Comparison of ENCODE assay signal across 7 mouse cellular contexts in the genomic region with DNA sequence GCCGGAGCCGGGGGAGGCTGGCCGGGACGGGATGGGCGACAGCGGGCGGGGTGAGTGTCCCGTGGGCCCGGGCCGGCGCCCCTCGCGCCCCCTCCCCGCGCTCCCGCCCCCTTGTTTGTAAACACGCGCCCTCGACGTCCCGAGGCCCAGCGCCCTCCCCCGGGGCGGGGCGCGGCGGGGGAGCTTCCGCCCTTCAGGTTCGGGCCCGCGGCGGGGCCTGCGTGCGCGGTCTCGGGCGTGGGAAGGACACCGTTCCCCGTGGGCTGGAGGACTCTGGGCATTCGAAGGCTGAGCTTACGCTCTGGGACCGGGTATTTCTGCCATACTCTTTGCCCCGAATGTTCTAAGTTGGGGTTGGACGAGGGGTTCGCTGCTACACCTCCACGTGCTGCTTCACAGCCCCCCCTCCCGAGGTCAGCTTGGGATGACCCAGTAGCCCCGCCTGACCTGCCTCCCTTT. TPM values are rescaled to one million over a fixed set of nuclear protein-coding genes. Genes with fewer than 3 reads are reported as not detected.
DNase-seq lines count a peak whose midpoint lies in the region; ATAC-seq lines count a peak whose summit lies in the region.

No protein-coding gene starts in this region.

- ATAC-seq in CD4-positive, CD25-positive, alpha-beta regulatory T cell, adult 4 months, result peak; percentile 11
- no peak for ATAC-seq in embryonic facial prominence, embryonic 11.5 days (replicated peaks; ENCODE audit: insufficient number of reproducible peaks, low FRiP score, low TSS enrichment, low read depth)
- ATAC-seq in hindbrain, embryonic 14.5 days (ENCODE audit: low FRiP score), result no peak; the same call in 1 of the 2 replicates
- peak; percentile 26 for ATAC-seq in liver, embryonic 13.5 days (ENCODE audit: low read depth)

- under 1% methylated on average over 39 of the region's 48 CpGs for WGBS in embryonic facial prominence, embryonic 11.5 days
- WGBS in hindbrain, embryonic 14.5 days, result under 1% methylated on average over 43 of the region's 48 CpGs
- WGBS in liver, embryonic 13.5 days (ENCODE audit: insufficient replicate concordance), result under 1% methylated on average over 31 of the region's 48 CpGs

- peak overlapping the region; percentile 87 for H3K4me2 ChIP-seq in embryonic facial prominence, embryonic 11.5 days (ENCODE audit: low read depth, low read length)
- H3K4me2 ChIP-seq in hindbrain, embryonic 14.5 days (replicated peaks), result peak overlapping the region; percentile 80
- H3K4me2 ChIP-seq in liver, embryonic 13.5 days, result peak overlapping the region; percentile 96

- no peaks in the 10 kb centered on the region for H3K9me3 ChIP-seq in embryonic facial prominence, embryonic 11.5 days (replicated peaks; ENCODE audit: control insufficient read depth, low read length)
- H3K9me3 ChIP-seq in hindbrain, embryonic 14.5 days (ENCODE audit: control insufficient read depth, low read length), result no peaks in the 10 kb centered on the region
- H3K9me3 ChIP-seq in liver, embryonic 13.5 days (replicated peaks), result no peaks in the 10 kb centered on the region

- peaks cover 11% of the 10 kb centered on the region for H3K36me3 ChIP-seq in embryonic facial prominence, embryonic 11.5 days (replicated peaks; ENCODE audit: control insufficient read depth, insufficient read depth, low read depth, low read length)
- peaks cover 57% of the 10 kb centered on the region for H3K36me3 ChIP-seq in hindbrain, embryonic 14.5 days (replicated peaks; ENCODE audit: control insufficient read depth, insufficient read depth)
- peaks cover 57% of the 10 kb centered on the region for H3K36me3 ChIP-seq in liver, embryonic 13.5 days

- H3K4me1 ChIP-seq in embryonic facial prominence, embryonic 11.5 days (ENCODE audit: control insufficient read depth, insufficient read depth, low read length), result peaks cover 13% of the 10 kb centered on the region; the same call in 1 of the 2 replicates
- H3K4me1 ChIP-seq in hindbrain, embryonic 14.5 days (replicated peaks; ENCODE audit: control insufficient read depth, insufficient read depth, low read length), result peaks cover 41% of the 10 kb centered on the region
- peaks cover 62% of the 10 kb centered on the region for H3K4me1 ChIP-seq in liver, embryonic 13.5 days (replicated peaks)

- peak; percentile 86 for DNase-seq in A20 (ENCODE audit: low read depth, low spot score)
- DNase-seq in embryonic facial prominence, embryonic 11.5 days (ENCODE audit: low spot score), result peak; percentile 55
- peak; percentile 41 for DNase-seq in hindbrain, embryonic 14.5 days (ENCODE audit: low spot score)
- peak; percentile 63 for DNase-seq in liver, embryonic 13.5 days
- peak; percentile 66 to 70 for DNase-seq in natural killer cell, adult 2 months (ENCODE audit: low spot score in 2 of 2)
- DNase-seq in yolk sac, embryonic 10.5 days (ENCODE audit: low spot score), result peak; percentile 85

- peak overlapping the region; percentile 93 for H3K9ac ChIP-seq in embryonic facial prominence, embryonic 11.5 days (replicated peaks; ENCODE audit: low read length)
- H3K9ac ChIP-seq in hindbrain, embryonic 14.5 days, result peak overlapping the region; percentile 95
- peak overlapping the region; percentile 93 for H3K9ac ChIP-seq in liver, embryonic 13.5 days

- H3K4me3 ChIP-seq in embryonic facial prominence, embryonic 11.5 days (ENCODE audit: low read depth, low read length), result peak overlapping the region; percentile 93
- peak overlapping the region; percentile 90 for H3K4me3 ChIP-seq in hindbrain, embryonic 14.5 days (replicated peaks; ENCODE audit: low read length)
- H3K4me3 ChIP-seq in liver, embryonic 13.5 days (replicated peaks), result peak overlapping the region; percentile 94

- no peaks in the 10 kb centered on the region for H3K27me3 ChIP-seq in embryonic facial prominence, embryonic 11.5 days (ENCODE audit: control insufficient read depth, insufficient read depth, low read length)
- H3K27me3 ChIP-seq in hindbrain, embryonic 14.5 days (ENCODE audit: control insufficient read depth, insufficient read depth, low read length), result no peaks in the 10 kb centered on the region
- H3K27me3 ChIP-seq in liver, embryonic 13.5 days, result no peaks in the 10 kb centered on the region

- peak overlapping the region; percentile 91 for H3K27ac ChIP-seq in embryonic facial prominence, embryonic 11.5 days (replicated peaks; ENCODE audit: low read depth, low read length)
- peak overlapping the region; percentile 99 for H3K27ac ChIP-seq in hindbrain, embryonic 14.5 days
- peak overlapping the region; percentile 92 for H3K27ac ChIP-seq in liver, embryonic 13.5 days

RNA-seq across cellular contexts. Expression of a gene that starts 0.6 kb away (rescaled TPM):
- polyA plus RNA-seq in CD4-positive, CD25-positive, alpha-beta regulatory T cell, adult 4 months (2017; shearing (Covaris generic)), result 10 to 100 TPM; 11.2 to 12.5 TPM
- polyA plus RNA-seq in embryonic facial prominence, embryonic 11.5 days (2014; fragmentation: Nextera tagmentation; extraction: Ambion mirVana), result 14.9 and 15.8 TPM in 2 replicates
- polyA plus RNA-seq in hindbrain, embryonic 14.5 days (2014; fragmentation: Nextera tagmentation; extraction: Ambion mirVana), result 32.2 and 34.5 TPM in 2 replicates
- 18.2 and 18.6 TPM in 2 replicates for polyA plus RNA-seq in liver, embryonic 13.5 days (2015; fragmentation: Nextera tagmentation; extraction: Ambion mirVana)

RNA-seq across cellular contexts. Expression of a gene that starts 0.7 kb away (rescaled TPM):
- polyA plus RNA-seq in CD4-positive, CD25-positive, alpha-beta regulatory T cell, adult 4 months (2017; shearing (Covaris generic)), result 10 to 100 TPM; 53.0 to 92.6 TPM
- polyA plus RNA-seq in embryonic facial prominence, embryonic 11.5 days (2014; fragmentation: Nextera tagmentation; extraction: Ambion mirVana), result 72.1 and 78.3 TPM in 2 replicates
- polyA plus RNA-seq in hindbrain, embryonic 14.5 days (2014; fragmentation: Nextera tagmentation; extraction: Ambion mirVana), result 87.1 and 97.0 TPM in 2 replicates
- polyA plus RNA-seq in liver, embryonic 13.5 days (2015; fragmentation: Nextera tagmentation; extraction: Ambion mirVana), result 71.7 and 76.7 TPM in 2 replicates

RNA-seq across cellular contexts. Expression of a gene that starts 4.3 kb away (rescaled TPM):
- 10 to 100 TPM; 20.9 to 21.4 TPM for polyA plus RNA-seq in CD4-positive, CD25-positive, alpha-beta regulatory T cell, adult 4 months (2017; shearing (Covaris generic))
- polyA plus RNA-seq in embryonic facial prominence, embryonic 11.5 days (2014; fragmentation: Nextera tagmentation; extraction: Ambion mirVana), result 43.0 and 46.3 TPM in 2 replicates
- 64.3 and 67.3 TPM in 2 replicates for polyA plus RNA-seq in hindbrain, embryonic 14.5 days (2014; fragmentation: Nextera tagmentation; extraction: Ambion mirVana)
- polyA plus RNA-seq in liver, embryonic 13.5 days (2015; fragmentation: Nextera tagmentation; extraction: Ambion mirVana), result 25.2 and 25.7 TPM in 2 replicates

RNA-seq across cellular contexts. Expression of a gene that starts 7.0 kb away (rescaled TPM):
- polyA plus RNA-seq in CD4-positive, CD25-positive, alpha-beta regulatory T cell, adult 4 months (2017; shearing (Covaris generic)), result under 1 TPM; 0.15 to 0.42 TPM
- polyA plus RNA-seq in embryonic facial prominence, embryonic 11.5 days (2014; fragmentation: Nextera tagmentation; extraction: Ambion mirVana), result 0.70 and 1.0 TPM in 2 replicates
- 2.7 and 3.4 TPM in 2 replicates for polyA plus RNA-seq in hindbrain, embryonic 14.5 days (2014; fragmentation: Nextera tagmentation; extraction: Ambion mirVana)
- polyA plus RNA-seq in liver, embryonic 13.5 days (2015; fragmentation: Nextera tagmentation; extraction: Ambion mirVana), result 0.32 and 0.54 TPM in 2 replicates

RNA-seq across cellular contexts. Expression of a gene that starts 7.7 kb away (rescaled TPM):
- 1 to 10 TPM; 2.2 to 2.3 TPM for polyA plus RNA-seq in CD4-positive, CD25-positive, alpha-beta regulatory T cell, adult 4 months (2017; shearing (Covaris generic))
- polyA plus RNA-seq in embryonic facial prominence, embryonic 11.5 days (2014; fragmentation: Nextera tagmentation; extraction: Ambion mirVana), result 3.8 and 6.6 TPM in 2 replicates
- 6.3 and 7.8 TPM in 2 replicates for polyA plus RNA-seq in hindbrain, embryonic 14.5 days (2014; fragmentation: Nextera tagmentation; extraction: Ambion mirVana)
- polyA plus RNA-seq in liver, embryonic 13.5 days (2015; fragmentation: Nextera tagmentation; extraction: Ambion mirVana), result 5.2 and 5.4 TPM in 2 replicates

Comparison
In these comparisons a context has a peak if more than half of its experiments do, and no peak if none do; other contexts are left out.
1. ATAC-seq: peak in CD4-positive, CD25-positive, alpha-beta regulatory T cell, adult 4 months (single experiment) and liver, embryonic 13.5 days (single experiment); none in embryonic facial prominence, embryonic 11.5 days (single experiment) and hindbrain, embryonic 14.5 days (single experiment).
2. Peak in every context shown above with its lines, with median percentiles within 50 percentile points of each other: DNase-seq, H3K27ac ChIP-seq, H3K4me2 ChIP-seq, H3K4me3 ChIP-seq and H3K9ac ChIP-seq.